Mouse (Mus musculus) kidney, postnatal 0 days (tissue): Measurements from ENCODE around the gene Gm11060. TPM values are rescaled to one million over a fixed set of nuclear protein-coding genes. Genes with fewer than 3 reads are reported as not detected.

Source experiments
- ATAC-seq: fragments of 200-750 bp; cut with Nextera tagmentation; replicated peaks from 2 replicates; pipeline ENCODE4 v1.8.0; 2017; ENCODE audit warnings: low read depth, moderate number of reproducible peaks, moderate TSS enrichment, moderate library complexity; ENCODE audit not compliant: low FRiP score
- DNase-seq: peaks from one replicate; pipeline ENCODE4 v3.0.0-alpha.2; 2016; ENCODE audit warnings: low spot score
- H3K27ac ChIP-seq: fragments of 300-500 bp; sonication (generic); 2 replicates; pipeline ENCODE4 v1.5.1; 2014; ENCODE audit warnings: mild to moderate bottlenecking
- H3K27me3 ChIP-seq: fragments of 300-500 bp; sonication (generic); 2 replicates; pipeline ENCODE4 v1.6.1; 2014; ENCODE audit warnings: low read length, mixed read lengths; ENCODE audit not compliant: insufficient read depth
- H3K36me3 ChIP-seq: fragments of 300-500 bp; sonication (generic); 2 replicates; pipeline ENCODE4 v1.6.1; 2014; ENCODE audit warnings: low read length, mixed read lengths; ENCODE audit not compliant: insufficient read depth
- H3K4me1 ChIP-seq: fragments of 300-500 bp; sonication (generic); replicated peaks from 2 replicates; pipeline ENCODE4 v1.6.1; 2014; ENCODE audit warnings: antibody characterized with exemption, low read length, mixed read lengths; ENCODE audit not compliant: insufficient read depth
- H3K4me2 ChIP-seq: fragments of 300-500 bp; sonication (generic); 2 replicates; pipeline ENCODE4 v1.6.1; 2014; ENCODE audit warnings: mild to moderate bottlenecking, low read length, moderate library complexity, mixed read lengths
- H3K4me3 ChIP-seq: fragments of 300-500 bp; sonication (generic); replicated peaks from 2 replicates; pipeline ENCODE4 v1.5.1; 2014; ENCODE audit warnings: low read depth, low read length
- H3K9ac ChIP-seq: fragments of 300-500 bp; sonication (generic); 2 replicates; pipeline ENCODE4 v1.6.1; 2014; ENCODE audit warnings: low read depth, low read length
- H3K9me3 ChIP-seq: fragments of 300-500 bp; sonication (generic); replicated peaks from 2 replicates; pipeline ENCODE4 v1.6.1; 2016; ENCODE audit warnings: low read length, inconsistent platforms, mixed read lengths
- CTCF ChIP-seq: IDR thresholded peaks from 2 replicates; pipeline ENCODE4 v1.5.1; 2016; ENCODE audit warnings: antibody characterized with exemption, low read depth, mild to moderate bottlenecking, moderate library complexity
- WGBS: fragments of 180-500 bp; shearing (Covaris S2); extraction: QIAGEN DNeasy Blood & Tissue Kit; methylation state at CpG from one replicate; pipeline ENCODE4 v1.1.7; 2014; 5-methylcytosine and 5-hydroxymethylcytosine counted together
- polyA plus RNA-seq: library from polyadenylated mRNA; unstranded; fragments of >200 nt; fragmentation: Nextera tagmentation; extraction: Ambion mirVana; gene quantifications from 2 replicates; pipeline ENCODE4 v1.2.1, GENCODE M21; 2015

Gm11060 gene
- not detected in 2 replicates for polyA plus RNA-seq

- Histone ChIP-seq H3K9me3 (no peaks in the 10 kb centered on the region), H3K27ac (no peak within 1 kb of the TSS), H3K4me2 (no peak within 1 kb of the TSS), H3K36me3 (no peaks in the 10 kb centered on the region), H3K4me3 (no peak within 1 kb of the TSS), H3K27me3 (no peaks in the 10 kb centered on the region), H3K9ac (no peak within 1 kb of the TSS), H3K4me1 (peaks cover 3% of the 10 kb centered on the region)
- 84% methylated on average over 2 of the region's 2 CpGs for whole genome bisulfite sequencing
- DNase-seq = no peak
- no peak for TF ChIP-seq CTCF
- no peak for ATAC-seq
Observed at GRCm38 (mm10) chr2:105091718-105092117, at the start of gene Gm11060. Gene Gm11060, plus strand, starts transcription at chr2:105092018.

- Histone ChIP-seq H3K4me2 (no peak overlapping the region), H3K4me3 (no peak overlapping the region), H3K27ac (no peak overlapping the region), H3K9me3 (no peaks in the 10 kb centered on the region), H3K9ac (no peak overlapping the region), H3K4me1 (no peaks in the 10 kb centered on the region), H3K27me3 (no peaks in the 10 kb centered on the region), H3K36me3 (no peaks in the 10 kb centered on the region)
- WGBS = 16% methylated on average over 4 of the region's 4 CpGs
- DNase-seq (peak; percentile 89), ATAC-seq (no peak)
- no peak for TF ChIP-seq CTCF
Observed at GRCm38 (mm10) chr2:105043152-105043551, 48.7 kb upstream of the Gm11060 start.

GRCm38 (mm10) chr2:105048301-105048700 is 43.5 kb upstream of the Gm11060 start:
- no peaks in the 10 kb centered on the region for H3K27me3 ChIP-seq
- no peaks in the 10 kb centered on the region for H3K4me1 ChIP-seq
- no peaks in the 10 kb centered on the region for H3K9me3 ChIP-seq
- ATAC-seq (no peak), DNase-seq (no peak)
- H3K4me3 ChIP-seq = no peak overlapping the region
- H3K27ac ChIP-seq = no peak overlapping the region
- 64% methylated on average over 1 of the region's 1 CpGs for WGBS
- no peak for TF ChIP-seq CTCF
- H3K36me3 ChIP-seq = no peaks in the 10 kb centered on the region
- no peak overlapping the region for H3K4me2 ChIP-seq
- H3K9ac ChIP-seq = no peak overlapping the region

GRCm38 (mm10) chr2:105055529-105055928 is 36.3 kb upstream of the Gm11060 start:
- Histone ChIP-seq H3K4me2 (no peak overlapping the region), H3K4me3 (no peak overlapping the region), H3K9me3 (no peaks in the 10 kb centered on the region), H3K27me3 (no peaks in the 10 kb centered on the region), H3K9ac (no peak overlapping the region), H3K27ac (no peak overlapping the region), H3K36me3 (no peaks in the 10 kb centered on the region), H3K4me1 (no peaks in the 10 kb centered on the region)
- 36% methylated on average over 1 of the region's 1 CpGs for WGBS
- ATAC-seq (no peak), DNase-seq (no peak)
- TF ChIP-seq CTCF = no peak

GRCm38 (mm10) chr2:105058577-105059116 is 33.2 kb upstream of the Gm11060 start:
- ATAC-seq (no peak), DNase-seq (no peak)
- no peak overlapping the region for H3K4me2 ChIP-seq
- H3K9me3 ChIP-seq = no peaks in the 10 kb centered on the region
- H3K27me3 ChIP-seq = no peaks in the 10 kb centered on the region
- H3K27ac ChIP-seq = no peak overlapping the region
- no peaks in the 10 kb centered on the region for H3K36me3 ChIP-seq
- TF ChIP-seq CTCF = no peak
- 50% methylated on average over 7 of the region's 7 CpGs for WGBS
- 0 out of 2 replicates have a peak, but pooled peaks cover 2% of the 10 kb centered on the region for H3K4me1 ChIP-seq
- no peak overlapping the region for H3K9ac ChIP-seq
- no peak overlapping the region for H3K4me3 ChIP-seq

GRCm38 (mm10) chr2:105062741-105063372 is 29.0 kb upstream of the Gm11060 start:
- Histone ChIP-seq H3K9ac (no peak overlapping the region), H3K4me3 (no peak overlapping the region), H3K27me3 (no peaks in the 10 kb centered on the region), H3K9me3 (no peaks in the 10 kb centered on the region), H3K4me1 (0 out of 2 replicates have a peak, but pooled peaks cover 2% of the 10 kb centered on the region), H3K27ac (peak overlapping the region; percentile 39), H3K4me2 (no peak overlapping the region), H3K36me3 (no peaks in the 10 kb centered on the region)
- DNase-seq (peak; percentile 78), ATAC-seq (peak; percentile 51; the same call in 1 of the 2 replicates)
- WGBS = 17% methylated on average over 7 of the region's 7 CpGs
- TF ChIP-seq CTCF = no peak
